Comparison of ENCODE assay signal across 13 mouse cellular contexts in genomic region chr14:52012085-52012484, GRCm38 (mm10). TPM values are rescaled to one million over a fixed set of nuclear protein-coding genes. Genes with fewer than 3 reads are reported as not detected.
DNase-seq lines count a peak whose midpoint lies in the region; ATAC-seq and TF ChIP-seq lines count a peak whose summit lies in the region.
"Had no signal": no experiment of that assay in that cellular context is flagged by ENCODE, and none has a peak within 500 bp of the region (broad histone marks: within the 10 kb centered on the region; RNA-seq: fewer than 3 reads in every experiment).

No protein-coding gene starts in this region.

- no peaks in the 10 kb centered on the region for H3K9me3 ChIP-seq in limb, embryonic 11.5 days (ENCODE audit: control insufficient read depth, low read length)
- no peaks in the 10 kb centered on the region for H3K9me3 ChIP-seq in limb, embryonic 10.5 days (replicated peaks)
- H3K9me3 ChIP-seq in forebrain, embryonic 11.5 days (ENCODE audit: control insufficient read depth, low read length) = no peaks in the 10 kb centered on the region
- no peaks in the 10 kb centered on the region for H3K9me3 ChIP-seq in intestine, postnatal 0 days (ENCODE audit: control insufficient read depth)
- H3K9me3 ChIP-seq: liver, embryonic 13.5 days had no signal

- peaks cover 37% of the 10 kb centered on the region for H3K4me1 ChIP-seq in limb, embryonic 11.5 days (ENCODE audit: control insufficient read depth, insufficient read depth, low read length)
- peaks cover 79% of the 10 kb centered on the region for H3K4me1 ChIP-seq in limb, embryonic 10.5 days
- peaks cover 52% of the 10 kb centered on the region for H3K4me1 ChIP-seq in forebrain, embryonic 11.5 days (replicated peaks; ENCODE audit: control insufficient read depth, insufficient read depth, low read length)
- H3K4me1 ChIP-seq in intestine, postnatal 0 days (replicated peaks; ENCODE audit: control insufficient read depth, insufficient read depth, low read length) = peaks cover 20% of the 10 kb centered on the region; the same call in 1 of the 2 replicates

- H3K9ac ChIP-seq in limb, embryonic 11.5 days (ENCODE audit: low read length) = 0 out of 2 replicates have a peak overlapping the region, but pooled peaks have one; percentile 7
- peak overlapping the region; percentile 96 for H3K9ac ChIP-seq in forebrain, embryonic 11.5 days (ENCODE audit: low read length)
- no peak overlapping the region for H3K9ac ChIP-seq in intestine, postnatal 0 days (ENCODE audit: low read depth, low read length)
- H3K9ac ChIP-seq: liver, embryonic 13.5 days had no signal

- no peaks in the 10 kb centered on the region for H3K27me3 ChIP-seq in limb, embryonic 11.5 days (ENCODE audit: control insufficient read depth, insufficient read depth, low read length)
- H3K27me3 ChIP-seq in limb, embryonic 10.5 days (ENCODE audit: low read depth, poor library complexity, severe bottlenecking) = no peaks in the 10 kb centered on the region
- no peaks in the 10 kb centered on the region for H3K27me3 ChIP-seq in forebrain, embryonic 11.5 days (ENCODE audit: control insufficient read depth, insufficient read depth, low read length)
- H3K27me3 ChIP-seq in intestine, postnatal 0 days (replicated peaks; ENCODE audit: control insufficient read depth, insufficient read depth, low read length) = no peaks in the 10 kb centered on the region
- H3K27me3 ChIP-seq: liver, embryonic 13.5 days had no signal

- no peak overlapping the region for H3K4me2 ChIP-seq in limb, embryonic 11.5 days (ENCODE audit: low read depth, severe bottlenecking)
- peak overlapping the region; percentile 76 for H3K4me2 ChIP-seq in forebrain, embryonic 11.5 days (ENCODE audit: low read depth, low read length, severe bottlenecking)
- H3K4me2 ChIP-seq in intestine, postnatal 0 days (replicated peaks; ENCODE audit: low read depth) = no peak overlapping the region
- H3K4me2 ChIP-seq: liver, embryonic 13.5 days had no signal

- DNase-seq in limb, embryonic 11.5 days (ENCODE audit: low spot score) = no peak
- no peak for DNase-seq in limb, embryonic 10.5 days (ENCODE audit: low spot score)
- DNase-seq in forebrain, embryonic 11.5 days (ENCODE audit: low spot score) = no peak
- peak; percentile 67 to 93 for DNase-seq in left cerebral cortex, postnatal 25 days (ENCODE audit: low spot score in 2 of 2)
- DNase-seq in right cerebral cortex, postnatal 36 days (ENCODE audit: low spot score in 2 of 2) = peak; percentile 67 to 73
- DNase-seq in heart, postnatal 10 days = no peak
- DNase-seq: heart, postnatal 4 days; liver, embryonic 13.5 days; thymus, postnatal 14 days had no signal

- intact Hi-C loops in left cerebral cortex, postnatal 25 days (cut with DNase I) = loop anchor here (10.0 kb wide), 1 partner anchor 927 kb away; no protein-coding TSS in a partner anchor
- intact Hi-C loops in heart, postnatal 10 days (cut with DNase I) = no loop called here

- 91% methylated on average over 4 of the region's 4 CpGs for WGBS in limb, embryonic 11.5 days
- 92% methylated on average over 4 of the region's 4 CpGs for WGBS in limb, embryonic 10.5 days
- 76% methylated on average over 4 of the region's 4 CpGs for WGBS in forebrain, embryonic 11.5 days
- 63% methylated on average over 4 of the region's 4 CpGs for whole genome bisulfite sequencing in intestine, postnatal 0 days

- no peak overlapping the region for H3K27ac ChIP-seq in limb, embryonic 11.5 days (replicated peaks; ENCODE audit: low read depth, low read length)
- no peak overlapping the region for H3K27ac ChIP-seq in limb, embryonic 10.5 days
- H3K27ac ChIP-seq in forebrain, embryonic 11.5 days (ENCODE audit: low read depth, low read length) = peak overlapping the region; percentile 100
- H3K27ac ChIP-seq in intestine, postnatal 0 days (ENCODE audit: low read depth, low read length) = no peak overlapping the region
- H3K27ac ChIP-seq: liver, embryonic 13.5 days had no signal

- TF ChIP-seq CTCF in intestine, postnatal 0 days (IDR thresholded peaks at IDR 0.05; ENCODE audit: low read depth) = no peak

- no peak overlapping the region for H3K4me3 ChIP-seq in limb, embryonic 11.5 days (ENCODE audit: low read depth, low read length)
- no peak overlapping the region for H3K4me3 ChIP-seq in limb, embryonic 10.5 days
- peak overlapping the region; percentile 82; the same call in 1 of the 2 replicates for H3K4me3 ChIP-seq in forebrain, embryonic 11.5 days (ENCODE audit: low read depth, low read length)
- H3K4me3 ChIP-seq in intestine, postnatal 0 days (ENCODE audit: low read depth, low read length) = no peak overlapping the region
- H3K4me3 ChIP-seq: liver, embryonic 13.5 days had no signal

- no peaks in the 10 kb centered on the region; the same call in 1 of the 2 replicates for H3K36me3 ChIP-seq in limb, embryonic 11.5 days (ENCODE audit: control insufficient read depth, insufficient read depth, low read length)
- H3K36me3 ChIP-seq in limb, embryonic 10.5 days = peaks cover 22% of the 10 kb centered on the region
- peaks cover 6% of the 10 kb centered on the region for H3K36me3 ChIP-seq in forebrain, embryonic 11.5 days (ENCODE audit: control insufficient read depth, insufficient read depth, low read length)
- H3K36me3 ChIP-seq in intestine, postnatal 0 days (ENCODE audit: control insufficient read depth, insufficient read depth) = peaks cover 18% of the 10 kb centered on the region

- no peak for ATAC-seq in limb, embryonic 11.5 days (ENCODE audit: insufficient number of reproducible peaks, low FRiP score, low TSS enrichment, low read depth)
- ATAC-seq in forebrain, embryonic 11.5 days (replicated peaks; ENCODE audit: low FRiP score) = no peak
- ATAC-seq in inflammation-experienced regulatory T-cells, adult 6 months = no peak
- ATAC-seq in intestine, postnatal 0 days = no peak

RNA-seq across cellular contexts. Expression of gene Tmem253, which starts 3.4 kb away (rescaled TPM):
- 0.60 and 1.3 TPM in 2 replicates for polyA plus RNA-seq in limb, embryonic 11.5 days (2014; fragmentation: Nextera tagmentation; extraction: Ambion mirVana)
- 0.41 and 0.66 TPM in 2 replicates for polyA plus RNA-seq in limb, embryonic 10.5 days (2016; fragmentation: Nextera tagmentation; extraction: Ambion mirVana)
- 0.92 and 0.95 TPM in 2 replicates for polyA plus RNA-seq in forebrain, embryonic 11.5 days (2014; fragmentation: Nextera tagmentation; extraction: Ambion mirVana)
- under 1 TPM in 1 of 2 experiments, not detected in 1; 0.60 TPM for total RNA-seq in left cerebral cortex, postnatal 25 days (2021)
- polyA plus RNA-seq in inflammation-experienced regulatory T-cells, adult 6 months (2017; shearing (Covaris generic)) = under 1 TPM in 1 of 3 experiments, not detected in 2; 0.87 TPM
- 221 and 224 TPM in 2 replicates for polyA plus RNA-seq in intestine, postnatal 0 days (2015; fragmentation: Nextera tagmentation; extraction: Ambion mirVana)
- total RNA-seq in heart, postnatal 10 days (2021) = 1 to 10 TPM in 1 of 2 experiments, under 1 TPM in 1; 0.82 to 1.7 TPM
- total RNA-seq: common myeloid progenitor, adult 5-6 weeks had no signal

RNA-seq across cellular contexts. Expression of gene Zfp219, which starts 8.4 kb away (rescaled TPM):
- 51.6 and 52.0 TPM in 2 replicates for polyA plus RNA-seq in limb, embryonic 11.5 days (2014; fragmentation: Nextera tagmentation; extraction: Ambion mirVana)
- polyA plus RNA-seq in limb, embryonic 10.5 days (2016; fragmentation: Nextera tagmentation; extraction: Ambion mirVana) = 45.6 and 51.1 TPM in 2 replicates
- 105 and 116 TPM in 2 replicates for polyA plus RNA-seq in forebrain, embryonic 11.5 days (2014; fragmentation: Nextera tagmentation; extraction: Ambion mirVana)
- 10 to 100 TPM; 32.0 to 36.3 TPM for total RNA-seq in left cerebral cortex, postnatal 25 days (2021)
- 1 to 10 TPM; 1.4 to 1.9 (median 1.6) TPM for polyA plus RNA-seq in inflammation-experienced regulatory T-cells, adult 6 months (2017; shearing (Covaris generic))
- 11.9 and 12.5 TPM in 2 replicates for polyA plus RNA-seq in intestine, postnatal 0 days (2015; fragmentation: Nextera tagmentation; extraction: Ambion mirVana)
- 10 to 100 TPM; 33.8 to 38.0 TPM for total RNA-seq in heart, postnatal 10 days (2021)

RNA-seq across cellular contexts. Expression of gene Arhgef40, which starts 27.6 kb away (rescaled TPM):
- polyA plus RNA-seq in limb, embryonic 11.5 days (2014; fragmentation: Nextera tagmentation; extraction: Ambion mirVana) = 154 and 158 TPM in 2 replicates
- polyA plus RNA-seq in limb, embryonic 10.5 days (2016; fragmentation: Nextera tagmentation; extraction: Ambion mirVana) = 190 and 236 TPM in 2 replicates
- polyA plus RNA-seq in forebrain, embryonic 11.5 days (2014; fragmentation: Nextera tagmentation; extraction: Ambion mirVana) = 93.3 and 99.7 TPM in 2 replicates
- total RNA-seq in left cerebral cortex, postnatal 25 days (2021) = 10 to 100 TPM; 26.3 to 28.5 TPM
- 1 to 10 TPM in 1 of 3 experiments, under 1 TPM in 2; 0.41 to 1.3 (median 0.90) TPM for polyA plus RNA-seq in inflammation-experienced regulatory T-cells, adult 6 months (2017; shearing (Covaris generic))
- 18.2 and 19.7 TPM in 2 replicates for polyA plus RNA-seq in intestine, postnatal 0 days (2015; fragmentation: Nextera tagmentation; extraction: Ambion mirVana)
- total RNA-seq in heart, postnatal 10 days (2021) = 10 to 100 TPM; 52.7 to 57.9 TPM

RNA-seq across cellular contexts. Expression of gene Olfr221, which starts 30.2 kb away (rescaled TPM):
- polyA plus RNA-seq in limb, embryonic 11.5 days (2014; fragmentation: Nextera tagmentation; extraction: Ambion mirVana) = not detected in 2 replicates
- not detected in 2 replicates for polyA plus RNA-seq in limb, embryonic 10.5 days (2016; fragmentation: Nextera tagmentation; extraction: Ambion mirVana)
- not detected in 2 replicates for polyA plus RNA-seq in forebrain, embryonic 11.5 days (2014; fragmentation: Nextera tagmentation; extraction: Ambion mirVana)
- total RNA-seq in left cerebral cortex, postnatal 25 days (2021) = not detected
- polyA plus RNA-seq in inflammation-experienced regulatory T-cells, adult 6 months (2017; shearing (Covaris generic)) = not detected
- polyA plus RNA-seq in intestine, postnatal 0 days (2015; fragmentation: Nextera tagmentation; extraction: Ambion mirVana) = not detected in 2 replicates
- not detected for total RNA-seq in heart, postnatal 10 days (2021)
- total RNA-seq: common myeloid progenitor, adult 5-6 weeks; heart, postnatal 4 days; MEL had no signal
- polyA plus RNA-seq: liver, embryonic 13.5 days had no signal

Comparison
In these comparisons a context has a peak if more than half of its experiments do, and no peak if none do; other contexts are left out.
1. DNase-seq: peak in left cerebral cortex, postnatal 25 days (2 of 2) and right cerebral cortex, postnatal 36 days (2 of 2); none in limb, embryonic 11.5 days (single experiment), limb, embryonic 10.5 days (single experiment), forebrain, embryonic 11.5 days (single experiment) and heart, postnatal 10 days (0 of 2).
2. RNA of gene Tmem253, which starts 3.4 kb away (polyA plus RNA-seq): 221 to 224 TPM in intestine, postnatal 0 days; 0.60 to 1.3 TPM in limb, embryonic 11.5 days, 0.92 to 0.95 TPM in forebrain, embryonic 11.5 days, 0.41 to 0.66 TPM in limb, embryonic 10.5 days and 0.87 TPM in inflammation-experienced regulatory T-cells, adult 6 months; every median in the first group is over 10 times any median in the second.